ENCODE assay signal across 10 mouse cellular contexts in genomic region chr4:152267748-152268369, GRCm38 (mm10). TPM values are rescaled to one million over a fixed set of nuclear protein-coding genes. Genes with fewer than 3 reads are reported as not detected.
DNase-seq lines count a peak whose midpoint lies in the region; ATAC-seq lines count a peak whose summit lies in the region.
"Had no signal": no experiment of that assay in that cellular context is flagged by ENCODE, and none has a peak within 500 bp of the region (broad histone marks: within the 10 kb centered on the region; RNA-seq: fewer than 3 reads in every experiment).

No protein-coding gene starts in this region.

- H3K27ac ChIP-seq in embryonic facial prominence, embryonic 13.5 days = no peak overlapping the region
- H3K27ac ChIP-seq in embryonic facial prominence, embryonic 10.5 days (replicated peaks) = no peak overlapping the region
- H3K27ac ChIP-seq in forebrain, embryonic 15.5 days (replicated peaks) = 0 out of 2 replicates have a peak overlapping the region, but pooled peaks have one; percentile 8
- no peak overlapping the region; the same call in 1 of the 2 replicates for H3K27ac ChIP-seq in hindbrain, embryonic 16.5 days (ENCODE audit: low read depth, low read length)
- no peak overlapping the region for H3K27ac ChIP-seq in intestine, embryonic 15.5 days
- H3K27ac ChIP-seq: liver, embryonic 14.5 days had no signal

- 83% methylated on average over 13 of the region's 13 CpGs for WGBS in embryonic facial prominence, embryonic 13.5 days
- WGBS in embryonic facial prominence, embryonic 10.5 days = 84% methylated on average over 13 of the region's 13 CpGs
- 73% methylated on average over 13 of the region's 13 CpGs for WGBS in forebrain, embryonic 15.5 days
- 50% methylated on average over 13 of the region's 13 CpGs for WGBS in hindbrain, embryonic 16.5 days
- 64% methylated on average over 13 of the region's 13 CpGs for WGBS in intestine, embryonic 15.5 days

- H3K9me3 ChIP-seq in embryonic facial prominence, embryonic 13.5 days = no peaks in the 10 kb centered on the region
- no peaks in the 10 kb centered on the region for H3K9me3 ChIP-seq in embryonic facial prominence, embryonic 10.5 days
- H3K9me3 ChIP-seq in forebrain, embryonic 15.5 days = no peaks in the 10 kb centered on the region
- H3K9me3 ChIP-seq in hindbrain, embryonic 16.5 days (ENCODE audit: control insufficient read depth, low read length) = no peaks in the 10 kb centered on the region
- H3K9me3 ChIP-seq in intestine, embryonic 15.5 days = no peaks in the 10 kb centered on the region

- no peaks in the 10 kb centered on the region for H3K36me3 ChIP-seq in embryonic facial prominence, embryonic 13.5 days
- H3K36me3 ChIP-seq in embryonic facial prominence, embryonic 10.5 days (replicated peaks) = no peaks in the 10 kb centered on the region; the same call in 1 of the 2 replicates
- H3K36me3 ChIP-seq in forebrain, embryonic 15.5 days = no peaks in the 10 kb centered on the region
- H3K36me3 ChIP-seq in hindbrain, embryonic 16.5 days (ENCODE audit: control insufficient read depth, insufficient read depth, low read length) = peaks cover 9% of the 10 kb centered on the region
- H3K36me3 ChIP-seq in intestine, embryonic 15.5 days = no peaks in the 10 kb centered on the region

- no peak overlapping the region for H3K4me3 ChIP-seq in embryonic facial prominence, embryonic 13.5 days
- no peak overlapping the region for H3K4me3 ChIP-seq in embryonic facial prominence, embryonic 10.5 days
- no peak overlapping the region for H3K4me3 ChIP-seq in forebrain, embryonic 15.5 days
- H3K4me3 ChIP-seq in hindbrain, embryonic 16.5 days (ENCODE audit: low read length) = no peak overlapping the region
- no peak overlapping the region for H3K4me3 ChIP-seq in intestine, embryonic 15.5 days (replicated peaks)

- no peak for DNase-seq in embryonic facial prominence, embryonic 10.5 days (ENCODE audit: low spot score)
- DNase-seq in adrenal gland, adult 8-10 months = peak; percentile 81
- DNase-seq in thymus, postnatal 10 days (ENCODE audit: low spot score in 2 of 2) = no peak
- DNase-seq in embryo, embryonic 11 days = no peak
- DNase-seq: kidney, adult 8-10 months had no signal

- H3K4me2 ChIP-seq in embryonic facial prominence, embryonic 13.5 days = no peak overlapping the region
- no peak overlapping the region for H3K4me2 ChIP-seq in forebrain, embryonic 15.5 days (replicated peaks)
- no peak overlapping the region for H3K4me2 ChIP-seq in hindbrain, embryonic 16.5 days (ENCODE audit: low read length)
- H3K4me2 ChIP-seq in intestine, embryonic 15.5 days (replicated peaks) = no peak overlapping the region

- H3K4me1 ChIP-seq in embryonic facial prominence, embryonic 13.5 days = peaks cover 52% of the 10 kb centered on the region
- H3K4me1 ChIP-seq in embryonic facial prominence, embryonic 10.5 days = peaks cover 68% of the 10 kb centered on the region
- peaks cover 23% of the 10 kb centered on the region for H3K4me1 ChIP-seq in forebrain, embryonic 15.5 days
- H3K4me1 ChIP-seq in hindbrain, embryonic 16.5 days (ENCODE audit: control insufficient read depth, insufficient read depth, low read depth, low read length) = peaks cover 21% of the 10 kb centered on the region
- peaks cover 32% of the 10 kb centered on the region for H3K4me1 ChIP-seq in intestine, embryonic 15.5 days (replicated peaks)

- no peak for ATAC-seq in embryonic facial prominence, embryonic 13.5 days (ENCODE audit: insufficient number of reproducible peaks, insufficient read depth, low FRiP score, low TSS enrichment, low read depth)
- ATAC-seq in forebrain, embryonic 15.5 days (replicated peaks) = peak; percentile 36
- 0 out of 2 replicates have a peak, but pooled peaks have one; percentile 41 for ATAC-seq in hindbrain, embryonic 16.5 days
- no peak for ATAC-seq in intestine, embryonic 15.5 days

- H3K9ac ChIP-seq in embryonic facial prominence, embryonic 13.5 days = 0 out of 2 replicates have a peak overlapping the region, but pooled peaks have one; percentile 40
- no peak overlapping the region for H3K9ac ChIP-seq in forebrain, embryonic 15.5 days (replicated peaks)
- H3K9ac ChIP-seq in hindbrain, embryonic 16.5 days (ENCODE audit: low read depth, low read length) = no peak overlapping the region
- no peak overlapping the region for H3K9ac ChIP-seq in intestine, embryonic 15.5 days
- H3K9ac ChIP-seq: liver, embryonic 14.5 days had no signal

- no peaks in the 10 kb centered on the region for H3K27me3 ChIP-seq in embryonic facial prominence, embryonic 13.5 days
- H3K27me3 ChIP-seq in embryonic facial prominence, embryonic 10.5 days (replicated peaks; ENCODE audit: low read depth, poor library complexity, severe bottlenecking) = peaks cover 25% of the 10 kb centered on the region
- H3K27me3 ChIP-seq in forebrain, embryonic 15.5 days = no peaks in the 10 kb centered on the region
- peaks cover 2% of the 10 kb centered on the region; the same call in 1 of the 2 replicates for H3K27me3 ChIP-seq in hindbrain, embryonic 16.5 days (replicated peaks; ENCODE audit: control insufficient read depth, insufficient read depth, low read length)
- H3K27me3 ChIP-seq in intestine, embryonic 15.5 days (replicated peaks) = no peaks in the 10 kb centered on the region

RNA-seq across cellular contexts. Expression of gene Gpr153, which starts 6.2 kb away (rescaled TPM):
- polyA plus RNA-seq in embryonic facial prominence, embryonic 13.5 days (2015; fragmentation: Nextera tagmentation; extraction: Ambion mirVana) = 11.1 TPM in 2 replicates
- polyA plus RNA-seq in embryonic facial prominence, embryonic 10.5 days (2016; fragmentation: Nextera tagmentation; extraction: Ambion mirVana) = 2.7 and 4.0 TPM in 2 replicates
- 1 to 10 TPM; 4.8 to 7.0 (median 5.4) TPM for total RNA-seq in adrenal gland, adult 8-10 months (2022)
- 5.7 and 6.3 TPM in 2 replicates for polyA plus RNA-seq in forebrain, embryonic 15.5 days (2015; fragmentation: Nextera tagmentation; extraction: Ambion mirVana)
- 15.5 and 16.4 TPM in 2 replicates for polyA plus RNA-seq in hindbrain, embryonic 16.5 days (2015; fragmentation: Nextera tagmentation; extraction: Ambion mirVana)
- 7.3 and 8.1 TPM in 2 replicates for polyA plus RNA-seq in intestine, embryonic 15.5 days (2015; fragmentation: Nextera tagmentation; extraction: Ambion mirVana)

RNA-seq across cellular contexts. Expression of gene Hes3, which starts 23.6 kb away (rescaled TPM):
- polyA plus RNA-seq in embryonic facial prominence, embryonic 13.5 days (2015; fragmentation: Nextera tagmentation; extraction: Ambion mirVana) = not detected in 2 replicates
- 0.10 and 2.3 TPM in 2 replicates for polyA plus RNA-seq in embryonic facial prominence, embryonic 10.5 days (2016; fragmentation: Nextera tagmentation; extraction: Ambion mirVana)
- total RNA-seq in adrenal gland, adult 8-10 months (2022) = not detected
- polyA plus RNA-seq in forebrain, embryonic 15.5 days (2015; fragmentation: Nextera tagmentation; extraction: Ambion mirVana) = 0.09 and 0.13 TPM in 2 replicates
- 0.11 and 0.50 TPM in 2 replicates for polyA plus RNA-seq in hindbrain, embryonic 16.5 days (2015; fragmentation: Nextera tagmentation; extraction: Ambion mirVana)
- not detected in 2 replicates for polyA plus RNA-seq in intestine, embryonic 15.5 days (2015; fragmentation: Nextera tagmentation; extraction: Ambion mirVana)
- polyA plus RNA-seq: liver, embryonic 14.5 days had no signal

RNA-seq across cellular contexts. Expression of gene Icmt, which starts 29.2 kb away (rescaled TPM):
- 23.5 and 26.6 TPM in 2 replicates for polyA plus RNA-seq in embryonic facial prominence, embryonic 13.5 days (2015; fragmentation: Nextera tagmentation; extraction: Ambion mirVana)
- 29.5 and 30.2 TPM in 2 replicates for polyA plus RNA-seq in embryonic facial prominence, embryonic 10.5 days (2016; fragmentation: Nextera tagmentation; extraction: Ambion mirVana)
- total RNA-seq in adrenal gland, adult 8-10 months (2022) = 10 to 100 TPM; 54.1 to 66.7 (median 59.6) TPM
- 17.6 and 18.6 TPM in 2 replicates for polyA plus RNA-seq in forebrain, embryonic 15.5 days (2015; fragmentation: Nextera tagmentation; extraction: Ambion mirVana)
- 17.2 and 22.2 TPM in 2 replicates for polyA plus RNA-seq in hindbrain, embryonic 16.5 days (2015; fragmentation: Nextera tagmentation; extraction: Ambion mirVana)
- 17.3 and 17.6 TPM in 2 replicates for polyA plus RNA-seq in intestine, embryonic 15.5 days (2015; fragmentation: Nextera tagmentation; extraction: Ambion mirVana)

RNA-seq across cellular contexts. Expression of gene Rnf207, which starts 50.9 kb away (rescaled TPM):
- polyA plus RNA-seq in embryonic facial prominence, embryonic 13.5 days (2015; fragmentation: Nextera tagmentation; extraction: Ambion mirVana) = 0.72 and 1.3 TPM in 2 replicates
- 1.3 and 2.3 TPM in 2 replicates for polyA plus RNA-seq in embryonic facial prominence, embryonic 10.5 days (2016; fragmentation: Nextera tagmentation; extraction: Ambion mirVana)
- total RNA-seq in adrenal gland, adult 8-10 months (2022) = 1 to 10 TPM in 2 of 4 experiments, under 1 TPM in 2; 0.23 to 2.2 (median 1.0) TPM
- 1.8 and 2.9 TPM in 2 replicates for polyA plus RNA-seq in forebrain, embryonic 15.5 days (2015; fragmentation: Nextera tagmentation; extraction: Ambion mirVana)
- 9.0 and 10.6 TPM in 2 replicates for polyA plus RNA-seq in hindbrain, embryonic 16.5 days (2015; fragmentation: Nextera tagmentation; extraction: Ambion mirVana)
- polyA plus RNA-seq in intestine, embryonic 15.5 days (2015; fragmentation: Nextera tagmentation; extraction: Ambion mirVana) = 2.1 and 2.5 TPM in 2 replicates

RNA-seq across cellular contexts. Expression of gene Rpl22, which starts 57.7 kb away (rescaled TPM):
- 447 and 449 TPM in 2 replicates for polyA plus RNA-seq in embryonic facial prominence, embryonic 13.5 days (2015; fragmentation: Nextera tagmentation; extraction: Ambion mirVana)
- polyA plus RNA-seq in embryonic facial prominence, embryonic 10.5 days (2016; fragmentation: Nextera tagmentation; extraction: Ambion mirVana) = 360 and 367 TPM in 2 replicates
- total RNA-seq in adrenal gland, adult 8-10 months (2022) = 100 to 1,000 TPM; 415 to 500 (median 453) TPM
- 216 and 221 TPM in 2 replicates for polyA plus RNA-seq in forebrain, embryonic 15.5 days (2015; fragmentation: Nextera tagmentation; extraction: Ambion mirVana)
- 125 and 138 TPM in 2 replicates for polyA plus RNA-seq in hindbrain, embryonic 16.5 days (2015; fragmentation: Nextera tagmentation; extraction: Ambion mirVana)
- 371 and 424 TPM in 2 replicates for polyA plus RNA-seq in intestine, embryonic 15.5 days (2015; fragmentation: Nextera tagmentation; extraction: Ambion mirVana)

Comparison
In these comparisons a context has a peak if more than half of its experiments do, and no peak if none do; other contexts are left out.
1. ATAC-seq: peak in forebrain, embryonic 15.5 days (single experiment) and hindbrain, embryonic 16.5 days (single experiment); none in embryonic facial prominence, embryonic 13.5 days (single experiment) and intestine, embryonic 15.5 days (single experiment).